Mouse (Mus musculus): ENCODE results near the gene Syt14.

- TF ChIP-seq CTCF (IDR thresholded peaks at IDR 0.05 in 2 of 3, conservative IDR thresholded peaks at IDR 0.05 in 1 of 3; ENCODE audit: control insufficient read depth in 1 of 3, insufficient read depth in 1 of 3, low read depth in 2 of 3, low read length in 3 of 3, poor library complexity in 1 of 3, severe bottlenecking in 1 of 3) (peak; percentile 21 to 73 (median 49)), SMC3 (IDR thresholded peaks at IDR 0.05; ENCODE audit: low read depth, low read length) (peak; percentile 68), POLR2AphosphoS2 (IDR thresholded peaks at IDR 0.05; ENCODE audit: low read length) (no peak), GATA1 (IDR thresholded peaks at IDR 0.05; ENCODE audit: low read depth, low read length) (no peak), ZNF384 (IDR thresholded peaks at IDR 0.05; ENCODE audit: low read depth, low read length) (no peak), POLR2A (IDR thresholded peaks at IDR 0.05; ENCODE audit: control insufficient read depth in 1 of 2, insufficient read depth in 1 of 2, low read depth in 1 of 2, low read length in 2 of 2, poor library complexity in 1 of 2) (no peak), MAFK (IDR thresholded peaks at IDR 0.05; ENCODE audit: borderline replicate concordance, low read depth, low read length) (no peak), RAD21 (IDR thresholded peaks at IDR 0.05; ENCODE audit: low read depth, low read length) (peak; percentile 85), TBP (IDR thresholded peaks at IDR 0.05; ENCODE audit: low read depth, low read length) (no peak), MAX (IDR thresholded peaks at IDR 0.05; ENCODE audit: low read length) (no peak), MEF2A (IDR thresholded peaks at IDR 0.05; ENCODE audit: extremely low read depth, insufficient replicate concordance, low read depth, low read length, poor library complexity, severe bottlenecking) (no peak)
These were observed 48.4 kb upstream of the Syt14 start for GRCm38 (mm10) chr1:193084016-193084415.
